Mouse (Mus musculus) kidney, adult 2 months (tissue): ENCODE data around the gene Dok5.

Experiments
- CTCF ChIP-seq: fragments of 200-500 bp; conservative IDR thresholded peaks from 2 replicates; pipeline ENCODE4 v1.5.1; 2011; ENCODE audit warnings: low read depth, mild to moderate bottlenecking, control low read depth, low read length, moderate library complexity, mixed read lengths; ENCODE audit not compliant: insufficient read depth, insufficient read length
- POLR2A ChIP-seq: fragments of 200-500 bp; IDR thresholded peaks from one replicate; pipeline ENCODE4 v1.6.1; 2011; ENCODE audit warnings: low read depth, low read length, control low read depth

- TF ChIP-seq POLR2A (no peak), CTCF (no peak)
These were observed 26.6 kb downstream of the Dok5 start for GRCm38 (mm10) chr2:170758201-170758600.
